Mouse (Mus musculus): ENCODE results near the gene Fam205c. TPM values are rescaled to one million over a fixed set of nuclear protein-coding genes. Genes with fewer than 3 reads are reported as not detected.

The Fam205c gene
- polyA plus RNA-seq, 1 experiment, result not detected

GRCm38 (mm10) chr4:42886926-42887325 is 12.9 kb upstream of the Fam205c start:
- Histone ChIP-seq H3K4me3 (replicated peaks; ENCODE audit: extremely low read depth, low read depth, low read length) (no peak overlapping the region), H3K4me1 (ENCODE audit: control insufficient read depth, insufficient read depth, low read length) (no peaks in the 10 kb centered on the region)
- WGBS, result 83% methylated on average over 6 of the region's 6 CpGs
- DNase-seq, result no peak
- TF ChIP-seq CTCF (IDR thresholded peaks at IDR 0.05; ENCODE audit: insufficient read depth, low read length), result no peak
- TF ChIP-seq POLR2A (IDR thresholded peaks at IDR 0.05; ENCODE audit: borderline replicate concordance, extremely low read depth, low read depth, low read length), result no peak

- TF ChIP-seq POLR2A (IDR thresholded peaks at IDR 0.05; ENCODE audit: borderline replicate concordance, extremely low read depth, low read depth, low read length), result no peak
- no peak for TF ChIP-seq CTCF (IDR thresholded peaks at IDR 0.05; ENCODE audit: insufficient read depth, low read length)
- WGBS, result 10% methylated on average over 1 of the region's 1 CpGs
- H3K4me3 ChIP-seq (replicated peaks; ENCODE audit: extremely low read depth, low read depth, low read length), result no peak overlapping the region
- DNase-seq, result no peak
- no peaks in the 10 kb centered on the region for H3K4me1 ChIP-seq (ENCODE audit: control insufficient read depth, insufficient read depth, low read length)
Measured at GRCm38 (mm10) chr4:42880677-42880948, 6.6 kb upstream of the Fam205c start.

- TF ChIP-seq POLR2A (IDR thresholded peaks at IDR 0.05; ENCODE audit: borderline replicate concordance, extremely low read depth, low read depth, low read length) (no peak), CTCF (IDR thresholded peaks at IDR 0.05; ENCODE audit: insufficient read depth, low read length) (no peak)
- DNase-seq, result no peak
- H3K4me1 ChIP-seq (ENCODE audit: control insufficient read depth, insufficient read depth, low read length), result no peaks in the 10 kb centered on the region
- H3K4me3 ChIP-seq (replicated peaks; ENCODE audit: extremely low read depth, low read depth, low read length), result no peak overlapping the region
- WGBS, result 60% methylated on average over 16 of the region's 16 CpGs
Measured at GRCm38 (mm10) chr4:42879829-42880676, 6.0 kb upstream of the Fam205c start.

GRCm38 (mm10) chr4:42877657-42878056 is 3.6 kb upstream of the Fam205c start:
- Histone ChIP-seq H3K4me1 (ENCODE audit: control insufficient read depth, insufficient read depth, low read length) (no peaks in the 10 kb centered on the region), H3K4me3 (replicated peaks; ENCODE audit: extremely low read depth, low read depth, low read length) (no peak overlapping the region)
- DNase-seq, result no peak
- TF ChIP-seq CTCF (IDR thresholded peaks at IDR 0.05; ENCODE audit: insufficient read depth, low read length), result no peak
- WGBS, result 65% methylated on average over 2 of the region's 2 CpGs

- 28% methylated on average over 5 of the region's 5 CpGs for WGBS
- TF ChIP-seq POLR2A (IDR thresholded peaks at IDR 0.05; ENCODE audit: borderline replicate concordance, extremely low read depth, low read depth, low read length) (no peak), CTCF (IDR thresholded peaks at IDR 0.05; ENCODE audit: insufficient read depth, low read length) (peak; percentile 56)
- DNase-seq, result peak; percentile 17
- H3K4me1 ChIP-seq (ENCODE audit: control insufficient read depth, insufficient read depth, low read length), result no peaks in the 10 kb centered on the region
- no peak overlapping the region for H3K4me3 ChIP-seq (replicated peaks; ENCODE audit: extremely low read depth, low read depth, low read length)
Measured at GRCm38 (mm10) chr4:42876586-42877291, 2.7 kb upstream of the Fam205c start.

- WGBS, result 61% methylated on average over 16 of the region's 16 CpGs
- TF ChIP-seq POLR2A (IDR thresholded peaks at IDR 0.05; ENCODE audit: borderline replicate concordance, extremely low read depth, low read depth, low read length) (no peak), CTCF (IDR thresholded peaks at IDR 0.05; ENCODE audit: insufficient read depth, low read length) (no peak)
- DNase-seq, result no peak
- Histone ChIP-seq H3K4me1 (ENCODE audit: control insufficient read depth, insufficient read depth, low read length) (no peaks in the 10 kb centered on the region), H3K4me3 (replicated peaks; ENCODE audit: extremely low read depth, low read depth, low read length) (no peak overlapping the region)
Measured at GRCm38 (mm10) chr4:42872746-42873435, 1.1 kb downstream of the Fam205c start.

- WGBS, result 89% methylated on average over 7 of the region's 7 CpGs
- DNase-seq, result no peak
- no peak for TF ChIP-seq POLR2A (IDR thresholded peaks at IDR 0.05; ENCODE audit: borderline replicate concordance, extremely low read depth, low read depth, low read length)
- no peak for TF ChIP-seq CTCF (IDR thresholded peaks at IDR 0.05; ENCODE audit: insufficient read depth, low read length)
- Histone ChIP-seq H3K4me1 (ENCODE audit: control insufficient read depth, insufficient read depth, low read length) (no peaks in the 10 kb centered on the region), H3K4me3 (replicated peaks; ENCODE audit: extremely low read depth, low read depth, low read length) (no peak overlapping the region)
Measured at GRCm38 (mm10) chr4:42872151-42872550, 1.9 kb downstream of the Fam205c start.

- Histone ChIP-seq H3K4me3 (replicated peaks; ENCODE audit: extremely low read depth, low read depth, low read length) (no peak overlapping the region), H3K4me1 (ENCODE audit: control insufficient read depth, insufficient read depth, low read length) (no peaks in the 10 kb centered on the region)
- WGBS, result 74% methylated on average over 5 of the region's 5 CpGs
- TF ChIP-seq CTCF (IDR thresholded peaks at IDR 0.05; ENCODE audit: insufficient read depth, low read length) (no peak), POLR2A (IDR thresholded peaks at IDR 0.05; ENCODE audit: borderline replicate concordance, extremely low read depth, low read depth, low read length) (no peak)
- DNase-seq, result no peak
Measured at GRCm38 (mm10) chr4:42870748-42871147, 3.3 kb downstream of the Fam205c start.

- TF ChIP-seq CTCF (IDR thresholded peaks at IDR 0.05; ENCODE audit: insufficient read depth, low read length) (no peak), POLR2A (IDR thresholded peaks at IDR 0.05; ENCODE audit: borderline replicate concordance, extremely low read depth, low read depth, low read length) (no peak)
- DNase-seq, result no peak
- H3K4me1 ChIP-seq (ENCODE audit: control insufficient read depth, insufficient read depth, low read length), result no peaks in the 10 kb centered on the region
- no peak overlapping the region for H3K4me3 ChIP-seq (replicated peaks; ENCODE audit: extremely low read depth, low read depth, low read length)
- 83% methylated on average over 5 of the region's 5 CpGs for WGBS
Measured at GRCm38 (mm10) chr4:42868193-42868592, 5.8 kb downstream of the Fam205c start.

Data from lung, adult 2 months (tissue).